Mouse (Mus musculus) inflammation-experienced regulatory T-cells, adult 6 months (primary cell): ENCODE results near the gene Aff3. TPM values are rescaled to one million over a fixed set of nuclear protein-coding genes. Genes with fewer than 3 reads are reported as not detected.

Source experiments
- ATAC-seq: one replicate; pipeline ENCODE4 v1.8.0; 2017
- polyA plus RNA-seq, 3 experiments: library from polyadenylated mRNA; unstranded; fragments of 100-300 nt; shearing (Covaris generic); gene quantifications; one replicate each; pipeline ENCODE4 v1.2.1; 2017

Gene Aff3
- polyA plus RNA-seq, 3 experiments from 2014 or later, result 4.1 to 16.7 (median 15.5) TPM

GRCm38 (mm10) chr1:38221431-38221830 lies 443.3 kb downstream of the Aff3 start:
- ATAC-seq, result no peak

GRCm38 (mm10) chr1:38217912-38218795 lies 446.6 kb downstream of the Aff3 start:
- ATAC-seq, result no peak

- ATAC-seq, result no peak
These were observed 447.7 kb downstream of the Aff3 start for GRCm38 (mm10) chr1:38217098-38217497.

- no peak for ATAC-seq
These were observed 451.4 kb downstream of the Aff3 start for GRCm38 (mm10) chr1:38213377-38213776.

- ATAC-seq, result no peak
These were observed 452.4 kb downstream of the Aff3 start for GRCm38 (mm10) chr1:38212386-38212785.

GRCm38 (mm10) chr1:38202475-38203183 lies 462.1 kb downstream of the Aff3 start:
- no peak for ATAC-seq

GRCm38 (mm10) chr1:38201796-38202195 lies 463.0 kb downstream of the Aff3 start:
- no peak for ATAC-seq

GRCm38 (mm10) chr1:38199669-38200635 lies 464.8 kb downstream of the Aff3 start:
- ATAC-seq, result no peak

GRCm38 (mm10) chr1:38198393-38199029 lies 466.2 kb downstream of the Aff3 start:
- ATAC-seq, result no peak

- no peak for ATAC-seq
These were observed 467.5 kb downstream of the Aff3 start for GRCm38 (mm10) chr1:38197145-38197682.

GRCm38 (mm10) chr1:38195721-38196120 lies 469.0 kb downstream of the Aff3 start:
- ATAC-seq, result no peak

GRCm38 (mm10) chr1:38186227-38186545 lies 478.6 kb downstream of the Aff3 start:
- no peak for ATAC-seq

- ATAC-seq, result no peak
These were observed 479.1 kb downstream of the Aff3 start for GRCm38 (mm10) chr1:38185517-38186226.

- no peak for ATAC-seq
These were observed 483.7 kb downstream of the Aff3 start for GRCm38 (mm10) chr1:38181020-38181550.

- no peak for ATAC-seq
These were observed 485.8 kb downstream of the Aff3 start for GRCm38 (mm10) chr1:38178929-38179328.

- ATAC-seq, result no peak
These were observed 488.7 kb downstream of the Aff3 start for GRCm38 (mm10) chr1:38176077-38176476.

GRCm38 (mm10) chr1:38171874-38172273 lies 492.9 kb downstream of the Aff3 start:
- ATAC-seq, result no peak

- no peak for ATAC-seq
These were observed 499.1 kb downstream of the Aff3 start for GRCm38 (mm10) chr1:38165696-38166095.

- ATAC-seq, result no peak
These were observed 514.7 kb downstream of the Aff3 start for GRCm38 (mm10) chr1:38150086-38150485.

GRCm38 (mm10) chr1:38146008-38146407 lies 518.7 kb downstream of the Aff3 start:
- ATAC-seq, result no peak

- ATAC-seq, result no peak
These were observed 523.4 kb downstream of the Aff3 start for GRCm38 (mm10) chr1:38141371-38141770.
